Mouse (Mus musculus): Measurements from ENCODE around the gene Trim37.

DNA sequence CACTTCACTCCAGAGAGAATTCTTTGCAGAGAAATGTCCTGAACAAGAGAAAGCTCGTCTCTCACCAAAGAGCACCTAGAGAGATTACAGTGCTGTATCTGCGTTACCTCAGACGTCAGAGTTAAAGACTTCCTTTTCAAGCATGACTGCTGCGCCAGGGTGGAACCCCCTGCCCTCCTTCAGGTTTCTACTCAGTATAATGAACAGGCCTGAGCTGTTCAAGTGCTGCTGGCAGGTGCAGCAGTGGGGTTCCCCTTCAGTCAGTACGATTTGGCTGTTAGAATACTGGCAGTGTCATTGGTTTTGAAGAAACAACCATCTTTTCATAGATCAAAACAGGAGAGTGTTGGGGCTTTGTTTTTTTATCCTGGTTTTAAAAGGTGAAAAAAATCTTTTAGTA is 100.2 kb downstream of the Trim37 start:
- no peak for TF ChIP-seq GATA1 (IDR thresholded peaks at IDR 0.05; ENCODE audit: borderline replicate concordance, low read length)
- TF ChIP-seq FLI1 (IDR thresholded peaks at IDR 0.05; ENCODE audit: low read length): no peak
